Mouse (Mus musculus) embryo, embryonic 11.5 days (tissue): ENCODE measurements around the gene Ndufaf8.

Source experiments
- DNase-seq: peaks from one replicate; pipeline ENCODE4 v3.0.0-alpha.2; 2012; ENCODE audit warnings: low read depth, low spot score

Ndufaf8 gene

DNA sequence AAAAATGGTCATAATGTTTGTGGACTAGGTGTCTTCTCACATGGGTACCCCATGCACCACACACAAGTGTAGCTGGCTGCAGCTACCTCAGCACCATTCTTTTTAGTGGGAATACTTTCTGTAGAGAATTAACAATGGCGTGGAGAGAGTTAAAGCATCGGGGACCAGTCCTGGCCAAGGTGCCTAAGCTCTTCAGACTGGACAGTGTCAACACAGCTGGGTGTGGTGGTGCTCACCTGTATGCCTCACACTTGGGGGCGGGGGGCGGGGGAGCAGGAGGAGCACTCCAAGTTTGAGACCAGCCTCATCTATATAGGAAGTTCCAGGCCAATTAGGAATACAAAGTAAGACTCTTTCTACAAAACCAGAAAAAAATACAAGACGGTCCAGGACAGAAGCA is 35.4 kb downstream of the Ndufaf8 start:
- DNase-seq, result no peak

DNA sequence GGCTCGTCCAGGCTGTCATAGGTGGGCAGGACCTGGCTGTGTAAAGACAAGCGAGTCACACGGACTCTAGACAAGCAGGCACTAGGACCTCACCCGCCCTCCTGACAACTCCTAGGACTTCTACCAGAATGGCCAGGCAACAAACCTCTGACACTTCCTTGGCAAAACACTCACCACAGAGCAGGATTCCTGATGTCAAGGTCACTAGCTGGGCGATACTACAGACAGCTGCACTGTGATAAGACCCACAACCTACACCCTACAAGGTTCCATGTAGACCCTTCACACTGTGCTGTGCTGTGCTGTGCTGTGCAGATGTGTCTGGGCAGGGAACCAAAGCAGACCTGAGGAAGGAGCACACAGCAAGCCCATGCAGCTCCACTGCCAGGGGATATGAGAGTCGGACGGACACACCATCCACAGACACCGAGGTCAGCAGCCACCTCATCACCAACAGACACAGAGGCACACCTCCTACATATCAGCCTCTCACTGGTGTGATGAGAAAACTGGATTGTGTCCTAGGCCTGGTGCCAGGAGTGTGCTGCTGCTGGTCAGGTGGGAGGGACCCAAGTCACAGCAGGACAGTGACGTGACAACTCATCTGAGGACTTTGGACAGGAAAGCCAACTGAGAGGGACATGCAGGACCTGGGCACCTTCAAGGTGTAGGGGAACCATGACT is 36.3 kb downstream of the Ndufaf8 start:
- DNase-seq, result no peak

DNA sequence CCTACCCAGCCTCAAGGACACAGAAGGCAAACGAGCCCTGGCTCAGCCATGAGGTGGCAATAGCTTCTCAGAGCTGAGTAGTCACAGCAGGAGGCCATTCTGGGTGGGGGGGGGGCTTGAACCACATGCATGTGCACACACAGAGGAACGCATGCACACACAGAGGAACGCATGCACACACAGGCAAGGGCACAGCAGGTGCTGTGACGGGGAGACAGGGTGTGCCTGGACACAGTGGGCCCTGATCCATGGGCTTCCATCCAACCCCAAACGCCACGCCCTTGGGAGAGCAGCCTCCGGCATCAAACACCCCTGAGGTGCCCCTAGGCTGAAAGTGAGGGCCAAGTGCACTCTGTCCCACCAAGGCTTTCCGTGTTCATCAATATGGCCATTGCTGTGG is 37.5 kb downstream of the Ndufaf8 start:
- no peak for DNase-seq

DNA sequence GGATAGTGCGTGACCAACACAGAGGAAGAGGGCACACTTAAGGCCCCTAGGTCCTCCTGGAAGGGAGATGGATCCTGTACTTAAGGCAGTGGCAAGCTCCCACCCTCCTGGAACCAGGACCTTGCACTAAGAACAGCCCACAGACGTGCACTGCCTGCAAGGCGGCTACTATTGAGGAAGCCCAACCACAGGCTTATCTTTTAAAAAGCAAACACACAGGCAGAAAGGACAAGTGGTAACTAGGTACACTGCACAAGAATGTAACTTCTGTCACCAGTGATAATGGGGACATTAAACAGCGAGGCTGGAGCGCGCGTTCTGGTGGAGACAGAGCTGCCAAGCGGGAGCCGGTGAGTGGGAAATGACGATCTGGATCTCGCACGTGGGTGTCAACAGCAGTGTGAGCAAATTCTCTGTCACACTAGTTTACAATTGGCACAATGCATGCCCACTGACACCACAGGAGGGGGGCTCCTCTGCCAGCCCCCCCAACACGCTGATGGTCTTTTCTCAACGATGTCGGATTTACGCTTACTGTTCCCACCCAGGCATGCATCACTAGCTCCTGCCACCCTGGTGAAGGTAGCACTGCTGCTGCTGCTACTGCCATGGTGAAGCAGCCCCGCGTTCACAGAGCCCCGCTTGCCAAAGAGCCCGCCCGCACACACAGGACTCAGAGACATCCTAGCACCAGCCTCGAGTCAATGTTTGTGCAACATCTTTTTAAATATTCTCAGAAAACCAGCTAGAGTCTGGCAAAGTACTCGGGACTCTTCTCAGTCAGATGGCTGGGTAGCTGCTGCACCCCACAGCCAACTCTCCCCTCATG is 38.3 kb downstream of the Ndufaf8 start:
- DNase-seq, result no peak

DNA sequence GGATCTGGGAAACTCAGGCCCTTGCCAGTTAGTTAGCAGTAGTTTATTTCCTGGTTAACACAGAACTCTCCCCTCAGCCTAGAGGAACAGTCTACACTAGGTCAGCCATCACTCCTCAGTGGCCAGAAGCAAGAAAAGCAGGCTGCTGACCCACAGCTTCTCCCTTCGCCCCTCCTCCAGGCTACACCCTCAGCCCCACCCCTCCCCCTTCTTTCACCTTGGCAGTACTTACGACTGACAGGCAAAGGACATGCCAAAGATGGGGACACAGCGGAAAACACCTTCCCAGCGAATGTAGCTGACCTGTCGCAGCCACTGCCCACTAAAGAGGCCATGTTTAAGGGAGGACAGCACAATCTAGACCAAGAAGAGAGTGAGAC is 38.9 kb downstream of the Ndufaf8 start:
- DNase-seq, result no peak

DNA sequence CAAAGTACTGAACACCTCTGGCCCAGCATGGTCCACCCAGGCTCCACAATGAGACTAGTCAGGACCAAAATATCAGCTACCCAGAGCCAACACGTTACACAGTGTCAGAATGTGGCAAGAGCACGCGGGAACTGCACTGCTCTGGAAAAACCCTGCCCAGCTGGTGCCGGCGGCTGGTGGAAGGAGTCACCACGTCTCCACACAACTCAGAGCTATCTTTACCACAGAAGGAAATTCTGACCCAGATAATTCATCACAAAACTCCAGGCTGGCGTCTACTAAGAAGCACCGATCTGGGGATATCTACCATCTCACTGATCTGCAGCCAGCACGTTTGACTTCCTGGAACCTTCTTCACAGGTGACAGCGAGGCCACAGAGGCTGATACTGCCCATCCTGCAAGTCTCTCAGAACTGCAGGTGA is 40.6 kb downstream of the Ndufaf8 start:
- no peak for DNase-seq

DNA sequence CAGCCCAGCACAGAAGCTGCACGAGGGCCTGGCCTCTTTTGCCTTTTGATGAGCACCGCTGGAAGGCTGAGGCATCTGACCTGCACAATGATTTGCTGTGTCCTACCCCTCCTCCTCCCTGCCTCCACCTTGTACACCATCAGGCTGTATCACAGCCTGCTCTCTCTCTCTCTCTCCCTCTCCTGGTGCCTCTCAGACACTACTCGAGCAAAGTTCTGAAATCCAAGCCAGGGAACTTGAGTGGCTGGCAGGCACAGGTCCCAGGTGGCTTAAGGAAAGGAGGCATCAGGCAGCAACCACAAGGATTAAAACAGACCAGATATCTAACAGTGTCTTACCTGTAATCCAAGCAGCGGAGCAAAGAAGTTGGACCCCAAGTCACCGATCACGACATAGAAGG is 41.5 kb downstream of the Ndufaf8 start:
- DNase-seq, result no peak

DNA sequence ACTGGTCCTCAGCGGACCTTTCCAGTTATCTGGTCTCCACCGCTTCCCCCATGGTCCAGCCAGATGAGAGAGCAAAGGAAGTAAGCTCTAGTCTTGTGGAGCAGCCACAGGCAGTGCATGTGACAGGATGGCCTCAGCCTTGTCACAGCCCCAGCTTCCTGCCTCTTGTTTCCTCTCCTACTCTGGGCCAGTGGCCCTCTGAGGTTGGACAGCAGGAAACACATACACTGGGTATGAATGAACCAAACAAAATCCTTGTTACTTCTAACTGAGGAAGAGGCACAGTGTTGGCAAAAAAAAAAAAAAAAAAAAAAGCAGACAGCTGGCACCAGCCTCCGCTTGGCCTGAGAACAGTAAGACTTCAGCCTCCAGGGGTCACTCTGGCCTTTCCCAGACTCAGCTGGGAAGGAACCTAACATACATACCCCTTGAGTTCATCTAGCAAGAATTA is 43.9 kb downstream of the Ndufaf8 start:
- no peak for DNase-seq

DNA sequence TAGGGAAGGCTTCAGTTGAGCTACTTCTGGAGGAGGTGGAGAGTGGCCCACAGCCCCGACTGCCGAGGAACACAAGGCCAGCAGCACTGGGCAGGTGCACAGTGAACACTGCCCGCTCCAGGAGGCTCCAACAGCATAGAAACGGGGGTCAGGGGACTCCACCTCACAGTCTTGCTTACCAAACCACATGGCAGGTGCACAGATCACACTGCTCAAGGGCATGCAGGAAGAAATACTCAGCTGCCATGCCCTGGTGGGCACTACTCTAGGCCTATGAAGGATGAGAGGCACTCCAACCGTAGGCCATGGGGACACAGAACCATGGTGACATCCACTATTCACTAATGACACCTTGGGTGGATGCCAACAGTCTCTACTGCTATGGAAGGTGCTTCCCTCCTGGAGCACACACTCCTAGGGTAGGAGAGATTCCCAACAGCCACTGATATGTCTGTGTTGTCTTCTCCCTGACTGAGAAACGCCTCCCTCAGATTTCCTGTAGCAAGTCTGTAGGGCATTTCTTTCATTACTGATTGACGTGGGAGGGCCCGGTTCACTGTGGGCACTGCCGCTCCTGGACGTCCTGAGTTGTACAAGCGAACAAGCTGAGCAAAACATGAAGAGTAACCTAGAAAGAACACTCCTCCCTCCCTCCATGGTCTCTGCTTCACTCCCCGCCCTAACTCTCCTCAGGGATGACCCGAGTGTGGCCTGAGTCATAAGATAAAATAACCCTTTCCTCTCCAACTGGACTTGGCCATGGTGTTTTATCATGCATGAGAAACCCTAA is 45.2 kb downstream of the Ndufaf8 start:
- no peak for DNase-seq

DNA sequence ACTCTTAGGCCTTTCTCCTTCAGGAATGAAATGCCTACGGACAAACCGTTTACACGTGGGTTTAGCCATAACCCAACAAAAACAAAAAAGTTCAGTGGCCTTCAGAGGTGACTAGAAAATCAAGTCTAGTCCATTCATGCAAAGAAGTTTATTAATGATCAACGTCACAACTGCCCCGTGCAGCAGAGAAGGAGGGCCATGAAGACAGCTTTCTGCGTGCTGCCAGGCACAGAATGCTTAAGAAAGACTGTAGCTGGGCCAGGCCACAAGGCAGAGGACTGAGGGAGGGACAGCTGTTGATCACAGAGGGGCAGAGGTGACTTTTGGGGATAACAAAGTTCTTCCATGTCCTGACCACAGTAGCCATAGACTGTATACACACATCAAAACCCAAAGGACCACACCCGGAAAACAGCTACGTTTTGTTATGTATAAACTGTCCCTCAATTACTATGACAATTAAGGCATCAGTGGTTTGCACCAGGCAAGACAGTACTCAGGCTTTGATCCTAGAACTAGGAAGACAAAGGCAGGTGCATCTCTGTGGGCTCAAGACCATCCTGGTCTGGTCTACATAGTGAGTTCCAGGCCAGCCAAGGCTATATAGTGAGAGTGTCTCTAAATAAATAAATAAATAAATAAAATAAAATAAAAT is 49.6 kb downstream of the Ndufaf8 start:
- DNase-seq, result no peak

DNA sequence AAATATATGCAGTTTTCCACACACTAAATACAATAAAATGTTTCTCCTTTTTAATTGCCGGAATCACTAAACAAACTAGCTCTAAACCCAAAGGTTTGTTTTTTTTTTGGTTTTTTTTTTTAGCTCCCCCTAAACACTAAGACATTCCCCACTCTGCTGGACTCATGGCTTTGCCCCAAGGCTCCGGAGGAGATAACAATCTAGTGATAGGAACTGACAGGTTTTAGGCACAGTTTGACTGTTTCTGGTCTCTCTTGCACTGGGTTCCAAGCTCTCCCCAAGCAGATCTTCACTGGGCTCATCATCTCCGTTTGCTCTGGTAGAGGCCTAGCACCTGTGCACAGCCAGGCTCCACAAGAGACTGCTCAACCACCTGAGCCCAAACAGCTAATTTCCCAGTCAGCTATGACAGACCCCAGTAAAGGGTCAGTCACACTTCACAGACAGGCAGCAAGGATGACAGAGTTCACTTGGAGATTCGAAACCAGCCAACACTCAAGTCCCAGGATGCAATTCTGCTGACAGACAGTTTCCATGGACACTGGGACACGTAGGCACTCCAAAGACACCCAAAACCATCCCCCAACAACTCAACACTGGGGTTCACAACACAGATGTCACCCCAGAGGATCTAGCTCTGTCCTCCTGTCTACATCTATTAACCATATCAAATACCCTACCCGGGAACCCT is 50.9 kb downstream of the Ndufaf8 start:
- no peak for DNase-seq
